Mouse (Mus musculus): ENCODE measurements around the gene Pik3c2a. TPM values are rescaled to one million over a fixed set of nuclear protein-coding genes. Genes with fewer than 3 reads are reported as not detected.

Pik3c2a gene
- total RNA-seq (2018; cell fraction: chromatin; rRNA removed) = 100 to 1,000 TPM in 22 of 26 experiments, 10 to 100 TPM in 4; 72.7 to 206 (median 140) TPM
- 10 to 100 TPM; 15.9 to 40.1 (median 25.7) TPM for total RNA-seq (2018; cell fraction: cytosol; rRNA removed)
- total RNA-seq (2018; cell fraction: nucleus; rRNA removed) = 100 to 1,000 TPM in 7 of 26 experiments, 10 to 100 TPM in 19; 56.0 to 141 (median 72.0) TPM
- 22.0 to 27.0 TPM (median 25.2 TPM) in 3 replicates for polyA plus RNA-seq (2018)

DNA sequence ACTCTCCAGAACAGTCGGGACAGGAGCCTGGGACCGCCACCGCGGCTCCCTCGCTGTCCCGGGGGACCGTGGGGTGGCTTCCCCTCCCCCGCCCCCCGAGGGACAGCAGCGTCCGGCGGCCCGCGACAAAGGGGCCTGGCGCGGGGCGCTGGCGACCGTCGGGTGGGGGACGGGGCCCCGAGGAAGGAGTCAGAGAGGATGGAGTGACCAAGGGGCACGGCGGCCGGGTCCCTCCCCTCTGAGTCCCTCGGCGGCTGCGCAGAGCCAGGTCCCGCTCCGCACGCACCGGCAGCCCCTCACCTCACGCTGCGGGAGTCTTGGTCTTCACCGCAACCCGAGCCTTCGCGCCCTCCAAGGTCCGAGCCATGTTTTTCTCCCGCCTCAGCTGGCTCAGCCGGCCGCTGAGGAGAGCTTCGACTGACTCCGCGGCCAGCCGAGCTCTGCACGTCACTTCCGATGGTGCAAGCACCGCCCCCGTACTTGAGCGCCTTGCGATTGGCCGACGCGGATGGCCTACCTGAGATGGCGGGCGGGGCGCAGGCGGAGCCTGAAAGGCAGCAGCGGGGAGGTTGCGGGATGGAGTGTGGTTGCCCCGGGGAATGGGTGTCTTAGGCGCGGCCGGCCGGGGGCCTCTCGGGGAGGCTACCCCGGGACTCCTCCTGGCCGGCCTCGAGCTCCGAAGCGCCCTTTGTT is at the start of gene Pik3c2a:
Gene Pik3c2a (minus strand): TSS at position 446 of the 693 bp plus-strand sequence.
- peaks cover 45% of the 10 kb centered on the region for H3K79me2 ChIP-seq (ENCODE audit: inconsistent target)
- H3K4me3 ChIP-seq (ENCODE audit: inconsistent target) = peak within 1 kb of the TSS; percentile 64
- peak within 1 kb of the TSS; percentile 75 for H3K27ac ChIP-seq
- under 1% methylated on average over 71 of the region's 72 CpGs for WGBS (ENCODE audit: missing documents)
- peaks cover 3% of the 10 kb centered on the region; the same call in 1 of the 2 replicates for H3K36me3 ChIP-seq (ENCODE audit: inconsistent target)

DNA sequence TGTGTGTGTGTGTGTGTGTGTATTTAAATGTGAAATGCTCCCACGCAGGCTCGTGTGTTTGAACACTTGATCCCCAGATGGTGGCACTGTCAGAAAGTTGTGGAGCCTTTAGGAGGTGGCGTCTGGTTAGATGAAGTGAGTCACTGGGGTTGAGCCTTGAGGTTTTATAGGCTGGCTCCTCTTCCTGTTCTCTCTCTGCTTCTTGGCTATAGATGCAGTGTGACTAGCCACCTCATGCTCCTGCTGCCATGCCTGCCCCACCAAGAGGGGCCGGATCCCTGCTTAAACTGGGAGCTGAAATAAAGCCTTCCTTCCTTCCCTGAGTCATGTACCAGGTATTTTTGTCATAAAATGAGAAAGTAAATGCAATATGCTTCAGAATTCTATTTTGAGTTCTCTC is 47.9 kb upstream of the Pik3c2a start:
- no peak overlapping the region for H3K4me3 ChIP-seq (ENCODE audit: inconsistent target)

DNA sequence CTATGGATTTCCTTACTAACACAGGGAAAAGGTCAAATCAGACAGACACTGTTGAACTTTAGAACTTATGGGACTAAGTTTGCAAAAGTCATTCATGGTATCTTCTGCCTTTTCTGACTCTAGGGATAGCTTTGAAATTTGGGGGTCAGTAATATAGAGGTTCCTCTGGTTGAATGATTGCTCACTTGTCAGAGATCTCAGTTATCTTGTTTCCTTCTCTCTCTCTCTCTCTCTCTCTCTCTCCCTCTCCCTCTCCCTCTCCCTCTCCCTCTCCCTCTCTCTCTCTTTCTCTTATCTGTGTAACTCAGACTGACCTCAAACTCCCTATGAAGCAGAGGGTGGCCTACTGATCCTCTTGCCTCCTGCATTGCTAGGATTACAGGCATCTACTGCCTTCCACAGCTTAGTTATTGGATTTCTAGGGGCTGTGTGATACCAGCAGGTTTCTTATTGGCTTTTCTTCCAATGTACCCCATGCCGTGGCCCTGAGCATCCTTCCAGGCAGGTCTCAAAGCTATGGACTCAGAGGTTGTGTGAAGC is 41.9 kb upstream of the Pik3c2a start:
- Histone ChIP-seq H3K36me3 (ENCODE audit: inconsistent target) (no peaks in the 10 kb centered on the region), H3K4me3 (ENCODE audit: inconsistent target) (no peak overlapping the region), H3K79me2 (ENCODE audit: inconsistent target) (no peaks in the 10 kb centered on the region), H3K27ac (no peak overlapping the region)
- 94% methylated on average over 1 of the region's 1 CpGs for WGBS (ENCODE audit: missing documents)

More for the DNA sequence above, 47.9 kb upstream of the Pik3c2a start:
- 66% methylated on average over 4 of the region's 4 CpGs for WGBS (ENCODE audit: missing documents)
- H3K27ac ChIP-seq = 0 out of 2 replicates have a peak overlapping the region, but pooled peaks have one; percentile 28
- no peaks in the 10 kb centered on the region for H3K79me2 ChIP-seq (ENCODE audit: inconsistent target)
- H3K36me3 ChIP-seq (ENCODE audit: inconsistent target) = no peaks in the 10 kb centered on the region

DNA sequence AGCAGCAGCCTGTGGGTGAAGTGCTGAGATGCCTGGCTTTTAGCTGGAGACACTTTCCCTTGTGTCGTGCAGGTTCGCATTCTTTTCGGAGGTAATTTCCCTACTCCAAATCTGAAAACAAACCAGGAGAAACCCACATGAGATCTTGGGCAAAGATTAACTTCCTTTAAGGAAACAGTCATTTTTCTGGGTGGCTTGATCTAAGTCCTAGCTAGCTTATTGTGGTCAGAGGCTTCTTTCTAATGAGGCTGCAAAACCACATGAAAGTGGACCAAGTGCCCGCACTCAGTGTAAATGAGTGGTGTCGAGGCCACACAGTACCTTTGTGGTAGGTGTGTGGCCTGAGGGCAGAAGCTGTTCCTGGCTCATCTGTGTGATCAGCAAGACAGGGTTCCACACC is 41.0 kb upstream of the Pik3c2a start:
- no peaks in the 10 kb centered on the region for H3K36me3 ChIP-seq (ENCODE audit: inconsistent target)
- no peak overlapping the region for H3K27ac ChIP-seq
- H3K79me2 ChIP-seq (ENCODE audit: inconsistent target) = no peaks in the 10 kb centered on the region
- H3K4me3 ChIP-seq (ENCODE audit: inconsistent target) = no peak overlapping the region
- 7% methylated on average over 5 of the region's 5 CpGs for whole genome bisulfite sequencing (ENCODE audit: missing documents)

DNA sequence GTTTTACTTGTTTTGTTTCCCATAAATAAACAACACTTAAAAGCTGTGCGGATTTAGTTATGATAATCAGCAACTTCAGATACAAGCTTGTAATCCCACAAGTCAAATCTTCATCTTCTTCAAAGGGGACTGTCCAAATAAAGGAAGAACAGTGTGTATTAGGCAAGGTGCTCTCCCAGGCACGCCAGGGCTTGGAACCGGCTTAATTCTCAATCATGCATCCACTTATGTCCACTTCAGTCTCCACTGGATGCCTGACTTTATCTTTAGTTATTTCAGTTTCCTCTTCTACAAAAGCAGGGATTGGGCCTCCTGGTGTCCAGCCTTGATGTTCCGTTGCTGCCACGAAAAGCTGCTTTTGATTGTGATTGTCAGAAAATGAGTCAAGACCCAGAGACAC is 40.5 kb upstream of the Pik3c2a start:
- no peaks in the 10 kb centered on the region for H3K36me3 ChIP-seq (ENCODE audit: inconsistent target)
- H3K27ac ChIP-seq = no peak overlapping the region
- H3K4me3 ChIP-seq (ENCODE audit: inconsistent target) = no peak overlapping the region
- no peaks in the 10 kb centered on the region for H3K79me2 ChIP-seq (ENCODE audit: inconsistent target)
- WGBS (ENCODE audit: missing documents) = 68% methylated on average over 5 of the region's 5 CpGs

DNA sequence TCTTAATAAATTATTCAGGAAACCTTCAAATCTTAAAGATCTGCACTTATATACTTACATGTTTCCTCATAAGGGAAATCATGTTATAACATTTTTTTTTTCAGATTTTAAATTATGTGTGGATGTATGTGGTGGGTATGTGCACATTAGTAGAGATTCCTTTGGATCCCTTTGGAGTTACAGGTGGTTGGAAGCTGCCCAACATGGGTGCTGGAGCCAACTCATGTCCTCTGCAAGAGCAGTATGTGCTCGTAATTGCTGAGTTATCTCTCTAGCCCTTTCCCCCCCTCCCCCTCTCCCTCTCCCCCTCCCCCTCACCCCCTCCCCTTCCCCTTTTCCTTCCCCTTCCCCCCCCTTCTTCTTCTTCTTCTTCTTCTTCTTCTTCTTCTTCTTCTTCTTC is 39.9 kb upstream of the Pik3c2a start:
- Histone ChIP-seq H3K36me3 (ENCODE audit: inconsistent target) (no peaks in the 10 kb centered on the region), H3K4me3 (ENCODE audit: inconsistent target) (no peak overlapping the region), H3K79me2 (ENCODE audit: inconsistent target) (no peaks in the 10 kb centered on the region), H3K27ac (no peak overlapping the region)
- WGBS (ENCODE audit: missing documents) = no CpG with 5 or more reads among the region's 1 CpGs

DNA sequence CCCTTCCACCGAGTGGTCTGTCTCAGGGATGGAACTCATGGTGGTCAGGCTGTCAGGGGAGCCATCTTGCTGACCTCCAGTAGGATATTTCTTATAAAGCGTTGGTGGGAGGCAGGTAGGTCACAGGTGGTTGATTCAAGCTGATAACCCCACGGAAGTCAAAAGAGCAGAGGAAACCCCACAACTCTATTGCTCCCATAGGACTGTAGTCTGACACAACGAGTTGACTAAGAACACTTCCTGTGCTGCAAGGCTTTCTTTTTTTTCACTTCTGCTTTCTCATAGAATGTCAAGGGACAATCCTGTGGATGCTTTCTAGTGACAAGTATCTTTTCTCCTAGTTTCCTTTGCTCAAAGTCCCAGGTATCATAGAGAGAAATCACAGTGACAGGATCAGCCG is 33.0 kb upstream of the Pik3c2a start:
- no peaks in the 10 kb centered on the region for H3K36me3 ChIP-seq (ENCODE audit: inconsistent target)
- H3K27ac ChIP-seq = peak overlapping the region; percentile 19
- H3K79me2 ChIP-seq (ENCODE audit: inconsistent target) = no peaks in the 10 kb centered on the region
- no peak overlapping the region for H3K4me3 ChIP-seq (ENCODE audit: inconsistent target)
- 14% methylated on average over 5 of the region's 5 CpGs for WGBS (ENCODE audit: missing documents)

DNA sequence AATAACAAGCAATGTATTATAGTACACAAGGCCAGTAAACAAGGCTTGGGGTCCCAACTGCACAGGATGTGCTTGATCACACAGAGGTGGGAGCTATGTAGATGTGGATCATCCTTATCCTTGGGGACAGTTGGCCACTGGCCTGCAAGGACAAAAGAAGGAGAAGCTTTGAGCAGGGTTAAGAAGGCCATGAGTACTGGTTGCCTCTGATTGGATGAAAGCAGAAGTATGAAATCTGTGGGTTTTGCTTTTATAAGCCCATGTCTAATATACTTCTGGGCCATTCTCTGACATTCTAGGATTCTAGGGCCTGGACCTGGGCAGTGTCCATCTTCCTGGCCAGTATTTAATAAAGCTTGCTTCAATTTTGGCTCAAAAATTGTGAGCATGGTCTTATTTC is 32.6 kb upstream of the Pik3c2a start:
- Histone ChIP-seq H3K4me3 (ENCODE audit: inconsistent target) (no peak overlapping the region), H3K36me3 (ENCODE audit: inconsistent target) (no peaks in the 10 kb centered on the region), H3K79me2 (ENCODE audit: inconsistent target) (no peaks in the 10 kb centered on the region), H3K27ac (peak overlapping the region; percentile 19)

DNA sequence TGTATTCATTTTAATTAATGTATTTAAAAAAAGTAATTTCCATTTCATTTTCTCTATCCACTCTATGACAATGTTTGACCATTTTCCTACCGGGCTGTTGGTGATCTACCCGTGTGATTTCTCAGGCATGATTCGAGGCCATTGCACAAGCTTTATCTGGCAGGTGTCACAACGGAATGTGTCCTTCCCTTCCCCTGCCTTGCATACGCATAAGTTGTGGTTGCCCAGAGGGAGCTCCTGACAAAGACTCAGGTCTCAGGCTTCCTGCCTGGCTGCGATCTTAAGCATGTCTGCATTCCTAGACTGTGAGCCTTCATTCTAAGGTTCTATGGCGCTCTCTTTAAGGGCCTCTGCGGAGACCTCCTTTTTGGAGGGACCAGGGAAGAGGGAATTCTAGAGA is 18.9 kb upstream of the Pik3c2a start:
- Histone ChIP-seq H3K27ac (no peak overlapping the region), H3K79me2 (ENCODE audit: inconsistent target) (no peaks in the 10 kb centered on the region), H3K36me3 (ENCODE audit: inconsistent target) (no peaks in the 10 kb centered on the region), H3K4me3 (ENCODE audit: inconsistent target) (no peak overlapping the region)
- 20% methylated on average over 8 of the region's 8 CpGs for WGBS (ENCODE audit: missing documents)

DNA sequence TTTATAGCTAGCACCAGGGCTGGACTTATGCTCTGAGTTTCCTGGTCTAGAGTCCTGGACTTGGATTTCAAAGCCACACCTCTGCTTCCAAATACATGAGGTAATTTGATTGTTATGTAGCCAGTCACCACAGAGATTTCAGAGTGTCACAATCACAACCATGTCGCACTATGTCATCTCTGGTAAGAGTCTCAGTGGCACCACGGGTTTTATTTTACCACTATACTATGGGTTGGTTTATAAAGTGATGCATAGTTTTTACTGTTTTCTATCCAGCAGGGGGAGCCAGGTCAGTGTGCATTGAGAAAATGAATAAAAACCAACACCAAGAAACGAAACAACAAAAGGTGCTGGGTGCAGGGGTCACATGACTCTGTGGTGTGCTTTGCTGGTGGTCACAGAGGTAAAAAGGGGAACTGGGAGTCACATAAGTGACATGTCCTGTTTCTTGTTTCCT is 15.8 kb upstream of the Pik3c2a start:
- Histone ChIP-seq H3K79me2 (ENCODE audit: inconsistent target) (no peaks in the 10 kb centered on the region), H3K36me3 (ENCODE audit: inconsistent target) (no peaks in the 10 kb centered on the region), H3K4me3 (ENCODE audit: inconsistent target) (no peak overlapping the region), H3K27ac (peak overlapping the region; percentile 88)
- WGBS (ENCODE audit: missing documents) = 12% methylated on average over 3 of the region's 3 CpGs

DNA sequence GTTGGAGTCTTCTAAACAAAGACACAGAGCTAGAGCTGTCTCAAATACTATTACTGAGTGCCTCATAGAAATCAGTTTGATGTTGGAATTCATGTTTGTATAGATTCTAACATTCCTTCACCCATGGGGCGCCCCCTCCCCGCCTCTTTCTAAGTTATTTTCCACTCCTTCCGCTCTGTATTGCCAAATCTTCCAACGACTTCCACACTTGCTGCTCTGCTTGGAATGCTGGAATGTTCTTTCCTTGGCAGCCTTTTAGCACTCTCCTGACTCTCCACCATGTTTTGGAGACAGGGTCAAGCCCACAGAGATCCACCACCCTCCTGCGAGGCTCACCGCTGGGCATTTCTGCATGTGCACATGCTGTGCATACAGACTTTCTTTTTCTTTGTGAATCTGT is 14.1 kb upstream of the Pik3c2a start:
- H3K4me3 ChIP-seq (ENCODE audit: inconsistent target) = no peak overlapping the region
- WGBS (ENCODE audit: missing documents) = 90% methylated on average over 6 of the region's 6 CpGs
- no peaks in the 10 kb centered on the region for H3K79me2 ChIP-seq (ENCODE audit: inconsistent target)
- peak overlapping the region; percentile 88 for H3K27ac ChIP-seq
- H3K36me3 ChIP-seq (ENCODE audit: inconsistent target) = no peaks in the 10 kb centered on the region

DNA sequence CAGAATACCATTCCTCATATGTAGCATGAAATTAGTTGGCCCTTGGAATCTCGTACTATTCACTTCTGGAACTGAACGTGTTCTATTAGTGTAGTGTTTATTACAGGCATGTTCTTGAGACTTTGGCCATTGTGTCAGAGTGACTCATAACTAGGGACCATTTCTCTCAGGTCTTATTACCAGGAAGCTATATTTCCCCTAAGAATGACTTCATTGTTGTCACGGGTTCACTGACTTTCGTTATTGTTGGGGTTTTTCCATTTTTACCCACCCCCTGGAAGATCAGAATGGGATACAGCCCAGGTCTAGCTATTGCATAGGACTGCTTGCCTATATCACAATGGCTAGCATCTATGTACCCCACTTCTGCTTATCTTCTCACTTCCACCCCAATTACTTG is 13.7 kb upstream of the Pik3c2a start:
- Histone ChIP-seq H3K4me3 (ENCODE audit: inconsistent target) (no peak overlapping the region), H3K27ac (peak overlapping the region; percentile 88), H3K36me3 (ENCODE audit: inconsistent target) (no peaks in the 10 kb centered on the region), H3K79me2 (ENCODE audit: inconsistent target) (no peaks in the 10 kb centered on the region)
- WGBS (ENCODE audit: missing documents) = 39% methylated on average over 4 of the region's 4 CpGs

DNA sequence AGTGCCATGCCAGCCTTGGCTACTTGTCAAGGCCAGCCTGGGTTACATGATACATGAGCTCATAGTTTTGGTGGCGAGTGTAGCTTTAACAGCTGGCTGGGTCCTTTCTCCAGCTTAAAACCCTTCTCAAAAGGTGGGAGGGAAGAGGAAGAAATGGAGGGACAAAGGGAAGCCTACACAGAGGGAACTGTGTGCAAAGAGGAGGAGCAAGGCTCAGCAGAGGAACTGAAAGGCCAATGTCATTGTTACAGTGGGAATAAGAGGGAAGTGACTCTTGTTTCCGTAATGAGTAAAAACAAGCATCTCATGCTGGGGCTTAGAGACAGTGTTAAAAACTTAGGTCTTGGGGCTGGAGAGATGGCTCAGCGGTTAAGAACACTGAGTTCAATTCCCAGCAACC is 3.4 kb upstream of the Pik3c2a start:
- H3K79me2 ChIP-seq (ENCODE audit: inconsistent target) = peaks cover 13% of the 10 kb centered on the region
- WGBS (ENCODE audit: missing documents) = 8% methylated on average over 3 of the region's 3 CpGs
- no peak overlapping the region for H3K4me3 ChIP-seq (ENCODE audit: inconsistent target)
- H3K27ac ChIP-seq = peak overlapping the region; percentile 88
- no peaks in the 10 kb centered on the region for H3K36me3 ChIP-seq (ENCODE audit: inconsistent target)

DNA sequence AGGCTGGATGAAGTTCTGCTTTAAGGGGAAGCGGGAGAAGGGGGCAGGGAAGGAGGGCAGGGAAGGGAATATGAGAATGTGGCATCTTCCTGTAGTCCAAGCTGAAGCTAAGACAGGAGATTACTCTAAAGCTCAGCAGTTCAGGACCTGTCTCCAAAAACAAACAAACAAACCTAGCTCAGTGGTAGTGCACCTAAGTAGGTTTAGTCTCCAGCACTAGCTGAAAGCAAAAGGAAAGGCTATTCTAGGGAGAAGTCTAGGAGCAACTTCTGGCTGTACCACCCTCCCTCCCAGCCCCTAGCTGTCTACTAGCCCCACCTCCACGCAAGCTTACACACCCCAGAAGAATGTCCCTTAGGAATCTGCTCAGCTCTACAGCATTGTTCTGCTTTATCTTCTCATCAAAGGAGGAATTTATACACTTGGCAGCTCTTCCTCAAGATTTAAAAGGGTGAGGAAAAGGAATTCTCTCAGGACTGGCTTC is 1.1 kb upstream of the Pik3c2a start:
- WGBS (ENCODE audit: missing documents) = 15% methylated on average over 2 of the region's 2 CpGs
- Histone ChIP-seq H3K4me3 (ENCODE audit: inconsistent target) (peak overlapping the region; percentile 64), H3K36me3 (ENCODE audit: inconsistent target) (no peaks in the 10 kb centered on the region), H3K27ac (peak overlapping the region; percentile 75), H3K79me2 (ENCODE audit: inconsistent target) (peaks cover 35% of the 10 kb centered on the region)

DNA sequence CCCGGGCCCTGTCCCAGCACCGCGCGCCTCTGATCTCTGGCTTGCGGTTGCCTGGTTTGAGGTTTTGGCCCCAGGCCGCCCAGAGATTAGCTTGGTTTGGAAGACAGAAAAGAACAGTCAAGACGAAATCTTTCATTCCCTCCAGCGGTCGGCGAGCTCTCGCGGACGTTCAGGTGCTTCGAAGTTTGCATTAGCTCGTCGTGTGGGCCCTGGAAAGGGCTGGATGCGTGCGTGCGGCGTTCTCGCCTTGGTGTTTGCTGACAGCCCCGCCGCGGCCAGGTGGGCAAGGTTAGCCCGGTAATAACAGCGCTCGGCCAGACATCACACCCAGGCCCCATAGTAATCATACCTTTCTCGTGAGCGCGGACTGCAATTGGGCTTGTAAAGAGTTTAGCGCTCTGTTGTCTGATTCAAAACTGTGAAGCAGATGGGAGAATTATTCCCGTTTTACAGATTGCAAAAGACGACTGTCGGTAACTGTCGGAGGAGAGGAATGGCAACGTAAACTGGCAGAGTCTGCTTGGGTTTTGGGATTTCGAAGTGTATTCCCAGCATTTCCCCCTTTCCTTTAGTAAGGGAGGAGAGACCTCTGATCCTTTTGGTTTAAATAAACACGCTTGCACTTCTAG is 562 bp upstream of the Pik3c2a start:
- WGBS (ENCODE audit: missing documents) = 1% methylated on average over 38 of the region's 38 CpGs
- Histone ChIP-seq H3K27ac (peak overlapping the region; percentile 75), H3K79me2 (ENCODE audit: inconsistent target) (peaks cover 39% of the 10 kb centered on the region), H3K36me3 (ENCODE audit: inconsistent target) (no peaks in the 10 kb centered on the region), H3K4me3 (ENCODE audit: inconsistent target) (peak overlapping the region; percentile 64)
